Mouse (Mus musculus) MEL (cell line): Measurements from ENCODE around the gene Nrxn2.

Experiments used
- CTCF ChIP-seq, 3 experiments: IDR thresholded peaks in 2 of 3; conservative IDR thresholded peaks in 1 of 3; 2 replicates each; pipeline ENCODE4 v1.5.1; 2011 to 2012; ENCODE audit warnings: low read length in 3 of 3, low read depth in 2 of 3, mild to moderate bottlenecking in 2 of 3, improper control_type of control experiment in 1 of 3, inconsistent platforms in 1 of 3, mixed read lengths in 1 of 3, moderate library complexity in 1 of 3; ENCODE audit not compliant: control insufficient read depth in 1 of 3, insufficient read depth in 1 of 3, poor library complexity in 1 of 3, severe bottlenecking in 1 of 3
- MEF2A ChIP-seq: IDR thresholded peaks from 2 replicates; pipeline ENCODE4 v1.6.1; 2014; ENCODE audit warnings: low read depth, mild to moderate bottlenecking, inconsistent platforms, low read length, improper control_type of control experiment; ENCODE audit not compliant: poor library complexity, insufficient replicate concordance, severe bottlenecking; ENCODE audit errors: extremely low read depth
- POLR2A ChIP-seq, 2 experiments: IDR thresholded peaks; 2 replicates each; pipeline ENCODE4 v1.6.1; 2011 to 2012; ENCODE audit warnings: low read length in 2 of 2, mild to moderate bottlenecking in 2 of 2, control low read depth in 1 of 2, improper control_type of control experiment in 1 of 2, low read depth in 1 of 2, moderate library complexity in 1 of 2; ENCODE audit not compliant: control insufficient read depth in 1 of 2, insufficient read depth in 1 of 2, poor library complexity in 1 of 2
- RCOR1 ChIP-seq: IDR thresholded peaks from 2 replicates; pipeline ENCODE4 v1.6.1; 2012; ENCODE audit warnings: low read depth, mild to moderate bottlenecking, inconsistent platforms, low read length, improper control_type of control experiment
- USF1 ChIP-seq: IDR thresholded peaks from 2 replicates; pipeline ENCODE4 v1.6.1; 2014; ENCODE audit warnings: low read depth, mild to moderate bottlenecking, inconsistent platforms, low read length, improper control_type of control experiment, moderate library complexity

DNA sequence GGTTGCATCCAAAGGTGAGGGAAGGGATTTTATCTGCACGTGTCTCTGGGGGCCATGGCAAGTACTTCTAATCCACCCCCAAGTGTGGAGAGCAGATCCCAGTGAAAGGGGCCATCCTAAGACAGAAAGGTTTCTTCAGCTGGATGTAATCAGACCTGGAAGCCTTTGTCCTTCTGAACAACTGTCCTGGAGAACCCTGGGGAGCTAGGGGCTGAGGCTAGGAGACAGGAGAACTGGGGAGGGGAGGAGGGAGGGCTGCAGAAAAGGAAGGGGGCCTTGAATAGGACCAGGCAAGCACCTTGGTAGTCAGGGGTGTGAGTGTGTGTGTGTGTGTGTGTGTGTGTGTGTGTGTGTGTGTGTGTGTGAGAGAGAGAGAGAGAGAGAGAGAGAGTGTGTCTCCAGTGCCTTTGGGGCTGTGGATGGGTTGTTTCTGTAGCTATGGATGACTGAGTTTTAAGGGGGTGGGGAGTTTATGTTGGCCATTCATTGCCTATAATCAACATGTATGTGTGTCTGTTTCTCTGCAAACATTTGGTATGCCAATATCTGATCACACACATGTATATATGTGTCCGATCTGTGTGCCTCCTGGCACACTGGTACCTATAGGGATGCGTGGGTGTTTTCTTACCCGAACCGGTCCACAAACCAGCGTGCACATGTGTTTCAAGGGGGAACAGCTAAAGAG is 78.1 kb downstream of the Nrxn2 start:
- TF ChIP-seq MEF2A (no peak), RCOR1 (no peak), USF1 (no peak), CTCF (IDR thresholded peaks at IDR 0.05 in 2 of 3, conservative IDR thresholded peaks at IDR 0.05 in 1 of 3; ENCODE audit: control insufficient read depth in 1 of 3, insufficient read depth in 1 of 3, low read depth in 2 of 3, low read length in 3 of 3, poor library complexity in 1 of 3, severe bottlenecking in 1 of 3) (no peak), POLR2A (IDR thresholded peaks at IDR 0.05; ENCODE audit: control insufficient read depth in 1 of 2, insufficient read depth in 1 of 2, low read depth in 1 of 2, low read length in 2 of 2, poor library complexity in 1 of 2) (no peak)
